Mouse (Mus musculus) liver, postnatal 0 days (tissue): Measurements from ENCODE around the gene Glp2r.

ENCODE experiments used
- CTCF ChIP-seq: sonication (generic); IDR thresholded peaks from 2 replicates; pipeline ENCODE4 v1.5.1; 2016; ENCODE audit warnings: antibody characterized with exemption, low read depth
- EP300 ChIP-seq: IDR thresholded peaks from 2 replicates; pipeline ENCODE4 v1.6.1; 2016; ENCODE audit warnings: antibody characterized with exemption, low read depth, mild to moderate bottlenecking

DNA sequence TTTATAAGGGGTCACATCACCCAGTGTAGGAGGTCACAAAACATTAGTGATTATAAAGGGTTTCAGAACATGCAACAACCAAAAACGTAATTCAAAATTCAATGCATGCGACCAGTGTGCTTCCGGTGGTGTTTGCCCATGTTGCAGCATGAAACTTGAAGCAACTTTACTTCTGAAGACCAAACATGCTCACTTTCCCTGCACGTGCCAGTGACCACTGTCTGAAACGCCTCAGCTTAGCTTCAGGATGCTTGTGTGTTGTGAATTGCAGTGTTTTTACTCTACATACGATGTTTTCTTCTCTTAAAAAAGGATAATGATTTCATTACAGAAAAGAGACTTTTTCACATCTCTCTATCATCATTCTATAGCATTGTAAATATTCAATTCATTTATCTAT is 32.6 kb downstream of the Glp2r start:
- TF ChIP-seq CTCF (no peak), EP300 (no peak)
